Mouse (Mus musculus) CH12.LX (cell line): ENCODE measurements around the gene Sergef. TPM values are rescaled to one million over a fixed set of nuclear protein-coding genes. Genes with fewer than 3 reads are reported as not detected.

Experiments used
- DNase-seq: peaks from one replicate; pipeline ENCODE4 v3.0.0-alpha.2; 2013; ENCODE audit errors: extremely low read depth
- H3K27ac ChIP-seq: 2 replicates; pipeline ENCODE4 v1.5.1; 2012; ENCODE audit warnings: low read depth, mild to moderate bottlenecking, control low read depth, moderate library complexity; ENCODE audit not compliant: insufficient read depth
- H3K27me3 ChIP-seq: replicated peaks from 2 replicates; pipeline ENCODE3; 2012; ENCODE audit warnings: inconsistent platforms
- H3K36me3 ChIP-seq, 2 experiments: replicated peaks in 1 of 2; 2 replicates each; pipeline versions ENCODE3 to v1.6.1; 2012; ENCODE audit warnings: inconsistent platforms in 1 of 2, low read length in 1 of 2, mild to moderate bottlenecking in 1 of 2, mixed read lengths in 1 of 2, moderate library complexity in 1 of 2; ENCODE audit not compliant: control insufficient read depth in 1 of 2, insufficient read depth in 1 of 2
- H3K4me1 ChIP-seq, 2 experiments: 2 replicates each; pipeline ENCODE4 v1.6.1; 2012; ENCODE audit warnings: inconsistent platforms in 1 of 2, moderate library complexity in 1 of 2; ENCODE audit not compliant: insufficient read depth in 2 of 2, control insufficient read depth in 1 of 2
- H3K4me2 ChIP-seq: 2 replicates; pipeline ENCODE4 v1.6.1; 2012; ENCODE audit warnings: low read depth, mild to moderate bottlenecking, control low read depth; ENCODE audit not compliant: poor library complexity, insufficient read depth, severe bottlenecking
- H3K4me3 ChIP-seq, 3 experiments: fragments of 150-350 bp in 1 of 3; sonication (generic) in 1 of 3; replicated peaks in 1 of 3; 2 replicates each; pipeline versions ENCODE3 to v1.5.1; 2011 to 2012; ENCODE audit warnings: low read depth in 2 of 3, low read length in 2 of 3, mild to moderate bottlenecking in 2 of 3, moderate library complexity in 2 of 3, control low read depth in 1 of 3, improper control_type of control experiment in 1 of 3, inconsistent platforms in 1 of 3, mixed read lengths in 1 of 3; ENCODE audit not compliant: poor library complexity in 1 of 3
- H3K79me2 ChIP-seq: replicated peaks from 2 replicates; pipeline ENCODE4 v1.6.1; 2012; ENCODE audit warnings: mild to moderate bottlenecking, moderate library complexity; ENCODE audit not compliant: control insufficient read depth, poor library complexity, insufficient read depth, severe bottlenecking; ENCODE audit errors: extremely low read depth
- H3K9ac ChIP-seq: 2 replicates; pipeline ENCODE4 v1.6.1; 2012; ENCODE audit warnings: low read depth, mild to moderate bottlenecking, control low read depth, moderate library complexity; ENCODE audit not compliant: insufficient read depth
- H3K9me3 ChIP-seq: replicated peaks from 2 replicates; pipeline ENCODE3; 2012; ENCODE audit warnings: low read length, inconsistent platforms, mixed read lengths
- BHLHE40 ChIP-seq: IDR thresholded peaks from 2 replicates; pipeline ENCODE4 v1.6.1; 2011; ENCODE audit warnings: mild to moderate bottlenecking, low read depth, low read length, improper control_type of control experiment
- CHD1 ChIP-seq: IDR thresholded peaks from 2 replicates; pipeline ENCODE4 v1.6.1; 2012; ENCODE audit warnings: low read depth, low read length, improper control_type of control experiment, inconsistent platforms
- E2F4 ChIP-seq: IDR thresholded peaks from 2 replicates; pipeline ENCODE4 v1.6.1; 2011; ENCODE audit warnings: low read depth, low read length, improper control_type of control experiment; ENCODE audit not compliant: insufficient replicate concordance
- EP300 ChIP-seq: IDR thresholded peaks from 2 replicates; pipeline ENCODE4 v1.6.1; 2011; ENCODE audit warnings: low read length, improper control_type of control experiment
- ETS1 ChIP-seq: conservative IDR thresholded peaks from 2 replicates; pipeline ENCODE4 v1.6.1; 2012; ENCODE audit warnings: low read depth, mild to moderate bottlenecking, inconsistent platforms, low read length, improper control_type of control experiment, moderate library complexity
- GABPA ChIP-seq: IDR thresholded peaks from 2 replicates; pipeline ENCODE4 v1.6.1; 2012; ENCODE audit warnings: low read depth, low read length, improper control_type of control experiment, inconsistent platforms; ENCODE audit not compliant: insufficient replicate concordance
- JUN ChIP-seq: IDR thresholded peaks from 2 replicates; pipeline ENCODE4 v1.6.1; 2011; ENCODE audit warnings: low read depth, mild to moderate bottlenecking, low read length, improper control_type of control experiment, moderate library complexity; ENCODE audit not compliant: insufficient read depth
- KAT2A ChIP-seq: IDR thresholded peaks from 2 replicates; pipeline ENCODE4 v1.6.1; 2012; ENCODE audit warnings: low read length, improper control_type of control experiment, inconsistent platforms; ENCODE audit not compliant: insufficient replicate concordance
- MAX ChIP-seq: IDR thresholded peaks from 2 replicates; pipeline ENCODE4 v1.6.1; 2011; ENCODE audit warnings: low read length, improper control_type of control experiment
- MXI1 ChIP-seq: IDR thresholded peaks from 2 replicates; pipeline ENCODE4 v1.6.1; 2011; ENCODE audit warnings: mild to moderate bottlenecking, low read depth, low read length, improper control_type of control experiment
- MYC ChIP-seq: IDR thresholded peaks from 2 replicates; pipeline ENCODE4 v1.6.1; 2011; ENCODE audit warnings: low read depth, mild to moderate bottlenecking, improper control_type of control experiment, low read length
- NRF1 ChIP-seq: IDR thresholded peaks from 2 replicates; pipeline ENCODE4 v1.6.1; 2014; ENCODE audit warnings: low read depth, mild to moderate bottlenecking, inconsistent platforms, low read length, improper control_type of control experiment, moderate library complexity
- PAX5 ChIP-seq: IDR thresholded peaks from 2 replicates; pipeline ENCODE4 v1.6.1; 2012; ENCODE audit warnings: low read length, inconsistent platforms, mixed read lengths
- RAD21 ChIP-seq: IDR thresholded peaks from 2 replicates; pipeline ENCODE4 v1.6.1; 2011; ENCODE audit warnings: low read depth, mild to moderate bottlenecking, low read length, improper control_type of control experiment, moderate library complexity
- RCOR1 ChIP-seq: conservative IDR thresholded peaks from 2 replicates; pipeline ENCODE4 v1.6.1; 2012; ENCODE audit warnings: low read depth, mild to moderate bottlenecking, inconsistent platforms, low read length, improper control_type of control experiment
- USF1 ChIP-seq: IDR thresholded peaks from 2 replicates; pipeline ENCODE4 v1.6.1; 2014; ENCODE audit warnings: low read depth, mild to moderate bottlenecking, inconsistent platforms, low read length, improper control_type of control experiment
- USF2 ChIP-seq: conservative IDR thresholded peaks from 2 replicates; pipeline ENCODE4 v1.6.1; 2011; ENCODE audit warnings: low read depth, low read length, improper control_type of control experiment
- ZC3H11A ChIP-seq: IDR thresholded peaks from 2 replicates; pipeline ENCODE4 v1.6.1; 2012; ENCODE audit warnings: low read depth, mild to moderate bottlenecking, inconsistent platforms, low read length, improper control_type of control experiment
- ZKSCAN1 ChIP-seq: IDR thresholded peaks from 2 replicates; pipeline ENCODE4 v1.6.1; 2012; ENCODE audit warnings: low read depth, inconsistent platforms, low read length, improper control_type of control experiment, borderline replicate concordance
- ZMIZ1 ChIP-seq: IDR thresholded peaks from 2 replicates; pipeline ENCODE4 v1.6.1; 2012; ENCODE audit warnings: low read depth, mild to moderate bottlenecking, inconsistent platforms, low read length, improper control_type of control experiment
- ZNF384 ChIP-seq: IDR thresholded peaks from 2 replicates; pipeline ENCODE4 v1.6.1; 2012; ENCODE audit warnings: low read depth, low read length, improper control_type of control experiment, inconsistent platforms
- dilution Hi-C: fragments of 300-500 bp; cut with MboI; formaldehyde crosslinking; loops from 2 replicates; pipeline ENCODE4 v1.14.3; 2020; ENCODE audit warnings: low sequenced_read_pairs; ENCODE audit not compliant: extremely low pct_unique_long_range_greater_than_20kb, extremely low pct_ligation_motif_present
- in situ Hi-C: fragments of 300-500 bp; cut with MboI; formaldehyde crosslinking; loops from 3 replicates; pipeline ENCODE4 v1.14.3; 2019; ENCODE audit warnings: low sequenced_read_pairs, low pct_ligation_motif_present, low pct_unique_long_range_greater_than_20kb, mixed read lengths
- polyA plus RNA-seq: library from polyadenylated mRNA; unstranded; fragments of >175 nt; gene quantifications from 2 replicates; pipeline ENCODE4 v1.2.1, GENCODE M21; 2012; ENCODE audit warnings: low read depth; ENCODE audit not compliant: insufficient read length
- total RNA-seq, 2 experiments: library from RNA; depleted of rRNA; stranded (reverse); fragments of 300-350 nt in 1 of 2; fragments of >200 nt in 1 of 2; gene quantifications; 2 replicates each; pipeline ENCODE4 v1.2.3; 2012 to 2014

Sergef gene
- total and polyA plus RNA-seq, 3 experiments = 13.0 to 18.0 (median 14.1) TPM

DNA sequence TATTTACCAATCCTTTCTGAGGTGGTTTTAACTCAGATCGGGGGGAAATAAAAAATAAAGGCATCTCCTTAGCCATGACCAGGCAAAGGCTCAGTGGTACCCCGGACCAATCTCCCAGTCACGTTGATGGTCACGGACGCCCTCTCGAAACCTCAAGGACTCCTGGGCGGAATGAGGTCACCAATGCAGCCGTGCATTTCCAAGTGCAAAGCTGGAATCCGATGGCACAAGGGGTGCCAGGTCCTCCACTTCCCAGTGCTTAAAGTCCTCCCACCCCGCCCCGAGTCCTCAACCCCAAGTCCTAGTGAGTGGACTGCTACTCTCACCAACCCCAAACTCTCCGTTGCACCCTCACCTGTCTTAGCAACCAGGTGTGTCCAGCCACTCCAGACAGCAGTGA lies 25.3 kb downstream of the Sergef start:
- Histone ChIP-seq H3K4me2 (no peak overlapping the region), H3K9ac (no peak overlapping the region), H3K36me3 (peaks cover 14 to 70% of the 10 kb centered on the region in 2 experiments), H3K4me3 (no peak overlapping the region), H3K27me3 (no peaks in the 10 kb centered on the region), H3K27ac (no peak overlapping the region), H3K4me1 (peaks cover 2 to 75% of the 10 kb centered on the region in 2 experiments; a peak in 2 of 4 replicates), H3K79me2 (no peaks in the 10 kb centered on the region), H3K9me3 (no peaks in the 10 kb centered on the region)
- DNase-seq = no peak
- TF ChIP-seq GABPA (no peak), CHD1 (no peak), JUN (no peak), RAD21 (no peak)
- in situ Hi-C loops (no loop called here), dilution Hi-C loops (no loop called here)

- in situ Hi-C loops = no loop called here
- Histone ChIP-seq H3K9ac (no peak overlapping the region), H3K9me3 (no peaks in the 10 kb centered on the region), H3K4me3 (no peak overlapping the region), H3K36me3 (peaks cover 5 to 63% of the 10 kb centered on the region in 2 experiments), H3K79me2 (no peaks in the 10 kb centered on the region), H3K27ac (no peak overlapping the region), H3K4me1 (peaks cover 5 to 77% of the 10 kb centered on the region in 2 experiments; a peak in 3 of 4 replicates), H3K4me2 (no peak overlapping the region), H3K27me3 (no peaks in the 10 kb centered on the region)
- dilution Hi-C loops = no loop called here
- TF ChIP-seq CHD1 (no peak), MYC (no peak), RCOR1 (no peak), ZKSCAN1 (no peak), USF2 (no peak), MXI1 (no peak), E2F4 (no peak), USF1 (no peak), PAX5 (no peak), GABPA (no peak), ETS1 (no peak), ZC3H11A (no peak), BHLHE40 (no peak), NRF1 (no peak), MAX (no peak), ZNF384 (no peak), KAT2A (no peak), EP300 (no peak), ZMIZ1 (no peak)
- no peak for DNase-seq
Observed at GRCm38 (mm10) chr7:46613091-46613490, 26.5 kb downstream of the Sergef start.
